In genomic region chr9:39603999-39604453, GRCm38 (mm10) we compare ENCODE assay signal across 8 mouse cellular contexts. TPM values are rescaled to one million over a fixed set of nuclear protein-coding genes. Genes with fewer than 3 reads are reported as not detected.
DNase-seq lines count a peak whose midpoint lies in the region; ATAC-seq and TF ChIP-seq lines count a peak whose summit lies in the region.

TSS of gene AW551984 (minus strand) at chr9:39604403.

- DNase-seq in kidney, adult 2 months = no peak
- DNase-seq in adrenal gland, postnatal 10 days = peak; percentile 5
- DNase-seq in forebrain, embryonic 11.5 days (ENCODE audit: low spot score) = peak; percentile 56
- peak; percentile 6 to 7 for DNase-seq in left cerebral cortex, postnatal 14 days (ENCODE audit: low spot score in 2 of 2)
- peak; percentile 58 for DNase-seq in neural tube, embryonic 11.5 days (ENCODE audit: low spot score)
- no peak for DNase-seq in cerebellum, postnatal 25 days

- H3K27me3 ChIP-seq in kidney, embryonic 15.5 days = no peaks in the 10 kb centered on the region
- no peaks in the 10 kb centered on the region; the same call in 1 of the 2 replicates for H3K27me3 ChIP-seq in kidney, adult 2 months (replicated peaks; ENCODE audit: control insufficient read depth, insufficient read depth, low read length)
- H3K27me3 ChIP-seq in forebrain, embryonic 11.5 days (ENCODE audit: control insufficient read depth, insufficient read depth, low read length) = no peaks in the 10 kb centered on the region
- H3K27me3 ChIP-seq in neural tube, embryonic 11.5 days (ENCODE audit: control insufficient read depth, insufficient read depth, low read length) = no peaks in the 10 kb centered on the region

- intact Hi-C loops in left cerebral cortex, postnatal 14 days (cut with DNase I) = no loop called here

- H3K4me3 ChIP-seq in kidney, embryonic 15.5 days (replicated peaks) = peak within 1 kb of the TSS; percentile 45
- no peak within 1 kb of the TSS for H3K4me3 ChIP-seq in kidney, adult 2 months (ENCODE audit: insufficient read depth, low read depth, low read length)
- peak within 1 kb of the TSS; percentile 34 for H3K4me3 ChIP-seq in forebrain, embryonic 11.5 days (ENCODE audit: low read depth, low read length)
- peak within 1 kb of the TSS; percentile 33 for H3K4me3 ChIP-seq in neural tube, embryonic 11.5 days (ENCODE audit: low read depth, low read length)

- no peak for TF ChIP-seq POLR2A in kidney, adult 2 months (IDR thresholded peaks at IDR 0.05; ENCODE audit: low read depth, low read length)

- WGBS in kidney, embryonic 15.5 days = 0% methylated on average over 8 of the region's 8 CpGs
- 1% methylated on average over 8 of the region's 8 CpGs for WGBS in kidney, adult 2 months
- WGBS in forebrain, embryonic 11.5 days = under 1% methylated on average over 8 of the region's 8 CpGs
- WGBS in neural tube, embryonic 11.5 days = 2% methylated on average over 8 of the region's 8 CpGs

- no peaks in the 10 kb centered on the region for H3K36me3 ChIP-seq in kidney, embryonic 15.5 days
- no peaks in the 10 kb centered on the region for H3K36me3 ChIP-seq in kidney, adult 2 months (ENCODE audit: control insufficient read depth, insufficient read depth, low read length)
- H3K36me3 ChIP-seq in forebrain, embryonic 11.5 days (ENCODE audit: control insufficient read depth, insufficient read depth, low read length) = no peaks in the 10 kb centered on the region
- no peaks in the 10 kb centered on the region for H3K36me3 ChIP-seq in neural tube, embryonic 11.5 days (ENCODE audit: control insufficient read depth, insufficient read depth, low read length)

- 0 out of 2 replicates have a peak within 1 kb of the TSS, but pooled peaks have one; percentile 26 for H3K9ac ChIP-seq in kidney, embryonic 15.5 days
- H3K9ac ChIP-seq in forebrain, embryonic 11.5 days (ENCODE audit: low read length) = peak within 1 kb of the TSS; percentile 45
- peak within 1 kb of the TSS; percentile 7; the same call in 1 of the 2 replicates for H3K9ac ChIP-seq in neural tube, embryonic 11.5 days (ENCODE audit: low read length)

- peaks cover 13% of the 10 kb centered on the region; the same call in 1 of the 2 replicates for H3K4me1 ChIP-seq in kidney, embryonic 15.5 days
- H3K4me1 ChIP-seq in kidney, adult 2 months (ENCODE audit: control insufficient read depth, insufficient read depth, low read length) = no peaks in the 10 kb centered on the region
- H3K4me1 ChIP-seq in forebrain, embryonic 11.5 days (replicated peaks; ENCODE audit: control insufficient read depth, insufficient read depth, low read length) = 0 out of 2 replicates have a peak, but pooled peaks cover 1% of the 10 kb centered on the region
- no peaks in the 10 kb centered on the region for H3K4me1 ChIP-seq in neural tube, embryonic 11.5 days (ENCODE audit: control insufficient read depth, insufficient read depth, low read length)

- peak within 1 kb of the TSS; percentile 81 for H3K4me2 ChIP-seq in kidney, embryonic 15.5 days
- H3K4me2 ChIP-seq in forebrain, embryonic 11.5 days (ENCODE audit: low read depth, low read length, severe bottlenecking) = peak within 1 kb of the TSS; percentile 78
- peak within 1 kb of the TSS; percentile 37 for H3K4me2 ChIP-seq in neural tube, embryonic 11.5 days (ENCODE audit: low read depth)

- no peak for TF ChIP-seq CTCF in kidney, adult 2 months (conservative IDR thresholded peaks at IDR 0.05; ENCODE audit: insufficient read depth, insufficient read length, low read depth, low read length)

- 0 out of 2 replicates have a peak within 1 kb of the TSS, but pooled peaks have one; percentile 52 for H3K27ac ChIP-seq in kidney, embryonic 15.5 days
- no peak within 1 kb of the TSS for H3K27ac ChIP-seq in kidney, adult 2 months (ENCODE audit: insufficient read depth, low read depth, low read length)
- no peak within 1 kb of the TSS for H3K27ac ChIP-seq in forebrain, embryonic 11.5 days (ENCODE audit: low read depth, low read length)
- no peak within 1 kb of the TSS for H3K27ac ChIP-seq in neural tube, embryonic 11.5 days (ENCODE audit: low read depth, low read length)

- peak; percentile 68 for ATAC-seq in kidney, embryonic 15.5 days (replicated peaks; ENCODE audit: low FRiP score)
- ATAC-seq in forebrain, embryonic 11.5 days (replicated peaks; ENCODE audit: low FRiP score) = peak; percentile 48
- peak; percentile 42; the same call in 1 of the 2 replicates for ATAC-seq in neural tube, embryonic 11.5 days (ENCODE audit: insufficient read depth, low FRiP score, low TSS enrichment)
- ATAC-seq in monocyte, adult 5-6 weeks (replicated peaks; ENCODE audit: insufficient number of reproducible peaks, low FRiP score, low TSS enrichment, poor library complexity, severe bottlenecking) = no peak

- no peaks in the 10 kb centered on the region for H3K9me3 ChIP-seq in kidney, embryonic 15.5 days (replicated peaks)
- no peaks in the 10 kb centered on the region for H3K9me3 ChIP-seq in forebrain, embryonic 11.5 days (ENCODE audit: control insufficient read depth, low read length)
- no peaks in the 10 kb centered on the region for H3K9me3 ChIP-seq in neural tube, embryonic 11.5 days (ENCODE audit: control insufficient read depth, low read length)

RNA-seq across cellular contexts. Expression of gene AW551984, which starts in this region (rescaled TPM):
- polyA plus RNA-seq in kidney, embryonic 15.5 days (2015; fragmentation: Nextera tagmentation; extraction: Ambion mirVana) = 22.0 and 23.4 TPM in 2 replicates
- 0.27 and 0.31 TPM in 2 replicates for polyA plus RNA-seq in kidney, adult 2 months (2012; rRNA removed)
- 10 to 100 TPM; 15.4 to 20.6 TPM for total RNA-seq in adrenal gland, postnatal 10 days (2021)
- polyA plus RNA-seq in forebrain, embryonic 11.5 days (2014; fragmentation: Nextera tagmentation; extraction: Ambion mirVana) = 16.0 and 17.4 TPM in 2 replicates
- 10 to 100 TPM in 1 of 2 experiments, 1 to 10 TPM in 1; 6.5 to 13.9 TPM for total RNA-seq in left cerebral cortex, postnatal 14 days (2021)
- polyA plus RNA-seq in neural tube, embryonic 11.5 days (2014; fragmentation: Nextera tagmentation; extraction: Ambion mirVana) = 19.5 and 22.8 TPM in 2 replicates
- total RNA-seq in monocyte, adult 5-6 weeks (2017) = not detected in 3 replicates

Comparison
In these comparisons a context has a peak if more than half of its experiments do, and no peak if none do; other contexts are left out.
1. RNA of gene AW551984 (polyA plus RNA-seq): 22.0 to 23.4 TPM in kidney, embryonic 15.5 days, 19.5 to 22.8 TPM in neural tube, embryonic 11.5 days and 16.0 to 17.4 TPM in forebrain, embryonic 11.5 days; 0.27 to 0.31 TPM in kidney, adult 2 months; every median in the first group is over 10 times any median in the second.
2. DNase-seq: peak in adrenal gland, postnatal 10 days (single experiment), forebrain, embryonic 11.5 days (single experiment), left cerebral cortex, postnatal 14 days (2 of 2) and neural tube, embryonic 11.5 days (single experiment); none in kidney, adult 2 months (single experiment) and cerebellum, postnatal 25 days (0 of 2).
3. Peak in every context shown above with its lines, with median percentiles within 50 percentile points of each other: H3K4me2 ChIP-seq and H3K9ac ChIP-seq.